18 mouse cellular contexts compared by ENCODE assay signal in the genomic region with DNA sequence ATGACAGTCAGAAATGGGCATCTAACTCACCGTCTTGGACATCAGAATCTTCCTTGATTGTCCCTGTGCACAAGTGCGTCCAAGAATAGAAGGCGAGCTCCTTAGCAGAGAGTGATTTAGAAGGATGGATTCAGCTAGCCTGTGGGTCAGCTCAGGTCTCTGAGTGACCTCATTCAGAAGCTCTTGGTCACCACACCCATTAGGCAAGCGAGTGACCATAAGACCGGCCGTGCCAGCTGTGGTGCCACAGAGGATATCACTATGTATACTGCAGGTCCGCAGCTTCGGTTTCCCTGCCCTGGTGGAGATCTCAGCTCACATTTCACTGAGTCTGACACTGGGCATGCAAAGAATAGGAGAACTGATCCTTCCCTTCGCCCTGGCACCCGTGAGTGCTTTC.
DNase-seq lines count a peak whose midpoint lies in the region; TF ChIP-seq lines count a peak whose summit lies in the region.
"Had no signal": no experiment of that assay in that cellular context is flagged by ENCODE, and none has a peak within 500 bp of the region (broad histone marks: within the 10 kb centered on the region; RNA-seq: fewer than 3 reads in every experiment).

No protein-coding gene starts in this region.

- no peak overlapping the region for H3ac ChIP-seq in myocyte (ENCODE audit: control insufficient read depth, insufficient read length)

- DNase-seq in gastrocnemius, adult 2 months = peak; percentile 79
- DNase-seq in gastrocnemius, postnatal 4 days (ENCODE audit: low spot score in 2 of 2) = no peak
- peak; percentile 38 to 66 for DNase-seq in lung, adult 18-20 months
- no peak for DNase-seq in lung, postnatal 14 days
- peak; percentile 49 for DNase-seq in gastrocnemius, postnatal 14 days
- no peak for DNase-seq in embryo, embryonic 11 days
- DNase-seq: adrenal gland, adult 2 months; adrenal gland, postnatal 25 days; cerebellum, adult 18-20 months; cerebellum, adult 9-11 months had no signal

- no peak overlapping the region for H3K4me3 ChIP-seq in gastrocnemius, adult 2 months
- H3K4me3 ChIP-seq in myocyte = no peak overlapping the region
- H3K4me3 ChIP-seq: embryonic facial prominence, embryonic 15.5 days; erythroblast, embryonic 14.5 days; forebrain, embryonic 10.5 days; heart, embryonic 12.5 days; hindbrain, embryonic 12.5 days had no signal

- no peak for TF ChIP-seq CTCF in gastrocnemius, adult 2 months (IDR thresholded peaks at IDR 0.05)

- no peaks in the 10 kb centered on the region for H3K79me2 ChIP-seq in myocyte (ENCODE audit: control insufficient read depth, insufficient read depth)

- no peaks in the 10 kb centered on the region for H3K27me3 ChIP-seq in myocyte (ENCODE audit: control insufficient read depth, insufficient read depth, insufficient read length)
- H3K27me3 ChIP-seq: embryonic facial prominence, embryonic 15.5 days; heart, embryonic 12.5 days; hindbrain, embryonic 12.5 days; Patski had no signal

- intact Hi-C loops in gastrocnemius, adult 2 months (cut with DNase I) = no loop called here
- intact Hi-C loops in gastrocnemius, postnatal 14 days (cut with DNase I; ENCODE audit: low total_unique reads) = no loop called here

- no peak for TF ChIP-seq POLR2A in myocyte (IDR thresholded peaks at IDR 0.05; ENCODE audit: insufficient read length, low read depth)

- peak overlapping the region; percentile 44; the same call in 1 of the 2 replicates for H3K27ac ChIP-seq in gastrocnemius, adult 2 months
- H3K27ac ChIP-seq: embryonic facial prominence, embryonic 15.5 days; forebrain, embryonic 10.5 days; hindbrain, embryonic 12.5 days; hindbrain, postnatal 0 days had no signal

- no peaks in the 10 kb centered on the region for H3K36me3 ChIP-seq in myocyte (ENCODE audit: control insufficient read depth, insufficient read depth)
- H3K36me3 ChIP-seq: embryonic facial prominence, embryonic 15.5 days; forebrain, embryonic 10.5 days; heart, embryonic 12.5 days; hindbrain, embryonic 12.5 days had no signal

- peak overlapping the region; percentile 18 for H3K4me2 ChIP-seq in myocyte (ENCODE audit: low read depth)
- H3K4me2 ChIP-seq: embryonic facial prominence, embryonic 15.5 days; heart, embryonic 12.5 days; hindbrain, embryonic 12.5 days had no signal

TF ChIP-seq in myocyte, 11 proteins besides CTCF, POLR2A, EP300 and RAD21:
- TF ChIP-seq USF1 (IDR thresholded peaks at IDR 0.05; ENCODE audit: low read depth) (no peak), TCF12 (IDR thresholded peaks at IDR 0.05; ENCODE audit: insufficient read depth, poor library complexity, severe bottlenecking) (no peak), MYOG (IDR thresholded peaks at IDR 0.05; ENCODE audit: control insufficient read depth in 1 of 3, insufficient read depth in 1 of 3, insufficient read length in 2 of 3, low read depth in 2 of 3) (peak in 2 of 3 experiments; percentile 62 to 67), REST (IDR thresholded peaks at IDR 0.05; ENCODE audit: insufficient read depth, insufficient read length) (no peak), POLR2AphosphoS2 (IDR thresholded peaks at IDR 0.05; ENCODE audit: insufficient read length, low read depth) (no peak), SRF (IDR thresholded peaks at IDR 0.05; ENCODE audit: control insufficient read depth, insufficient read length, low read depth) (no peak), TCF3 (IDR thresholded peaks at IDR 0.05; ENCODE audit: insufficient read length, low read depth) (no peak), MYOD1 (IDR thresholded peaks at IDR 0.05; ENCODE audit: control insufficient read depth in 1 of 3, insufficient read length in 2 of 3, low read depth in 2 of 3) (peak in 1 of 3 experiments; percentile 79), MAX (IDR thresholded peaks at IDR 0.05; ENCODE audit: low read depth) (no peak), E2F4 (IDR thresholded peaks at IDR 0.05; ENCODE audit: insufficient read depth) (no peak), CEBPB (IDR thresholded peaks at IDR 0.05; ENCODE audit: insufficient read depth, poor library complexity, severe bottlenecking) (no peak)

Comparison
In these comparisons a context has a peak if more than half of its experiments do, and no peak if none do; other contexts are left out.
1. DNase-seq: peak in gastrocnemius, adult 2 months (single experiment), lung, adult 18-20 months (2 of 2) and gastrocnemius, postnatal 14 days (single experiment); none in gastrocnemius, postnatal 4 days (0 of 2), lung, postnatal 14 days (single experiment) and embryo, embryonic 11 days (single experiment).